Mouse (Mus musculus): ENCODE data around the gene Tnr. TPM values are rescaled to one million over a fixed set of nuclear protein-coding genes. Genes with fewer than 3 reads are reported as not detected.
"Not testable (repeated sequence)": the region's sequence is repeated elsewhere in the genome, so short reads cannot be mapped to it uniquely, and the experiment has no call there.

Tnr gene
- total RNA-seq, 2 experiments from 2014 or later = 1.3 to 2.6 TPM

DNA sequence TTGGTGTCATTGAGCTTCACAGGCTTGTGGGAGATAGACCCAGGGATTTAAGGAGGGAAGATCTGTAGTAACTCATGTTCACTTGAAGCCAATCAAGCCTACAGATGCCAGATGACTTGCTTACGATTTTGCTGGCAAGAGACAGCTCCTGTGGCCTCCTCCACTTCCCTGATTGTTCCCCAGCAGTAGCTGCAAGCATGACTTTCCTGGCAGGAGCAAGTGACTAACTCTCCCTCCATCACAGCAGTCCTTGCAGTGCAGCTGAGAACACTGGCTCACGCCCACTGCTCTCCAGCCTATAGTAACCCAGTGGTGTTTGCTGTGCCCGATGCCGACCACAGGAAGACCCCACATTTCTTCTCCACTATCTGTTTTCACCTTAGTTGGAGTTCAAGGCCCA is 356.3 kb downstream of the Tnr start:
- no peak for DNase-seq

DNA sequence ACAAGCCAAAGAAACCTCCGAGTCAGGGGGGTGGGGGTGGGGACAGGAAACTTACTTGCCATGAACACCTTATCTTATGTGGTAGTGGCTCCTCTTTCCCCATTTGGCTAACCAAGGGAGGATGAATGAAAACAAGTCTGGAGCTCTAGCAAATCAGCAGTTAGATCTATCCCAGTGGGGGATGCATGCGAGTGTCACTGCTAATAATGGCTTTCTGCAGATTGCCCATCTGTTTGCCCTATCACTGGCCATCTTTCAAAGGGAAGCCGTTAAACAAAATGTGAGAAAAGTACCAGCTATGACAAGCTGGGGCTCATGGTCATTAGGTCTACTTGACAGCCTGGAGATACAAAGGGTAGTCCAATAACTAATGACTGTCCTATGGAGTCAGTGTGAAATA is 361.9 kb downstream of the Tnr start:
- no peak for DNase-seq

DNA sequence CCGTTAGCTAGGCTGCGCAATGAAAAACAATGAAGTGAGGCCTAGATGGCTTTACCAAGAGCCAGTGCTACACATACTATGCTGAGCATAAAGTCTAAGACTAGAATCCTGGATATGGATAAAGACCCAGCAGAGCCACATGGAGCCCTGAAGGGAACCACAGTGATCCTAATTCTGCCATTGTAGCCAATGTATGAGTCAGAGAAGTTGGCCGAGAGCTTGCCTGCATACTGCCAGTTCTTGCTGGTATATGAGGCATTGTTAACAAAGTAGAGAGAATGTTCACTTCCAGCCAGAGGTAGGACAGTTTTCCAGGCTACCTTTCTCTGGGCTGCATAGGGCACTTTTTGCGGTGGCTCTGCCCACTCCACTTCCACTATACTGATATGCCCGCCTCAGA is 365.0 kb downstream of the Tnr start:
- no peak for DNase-seq

DNA sequence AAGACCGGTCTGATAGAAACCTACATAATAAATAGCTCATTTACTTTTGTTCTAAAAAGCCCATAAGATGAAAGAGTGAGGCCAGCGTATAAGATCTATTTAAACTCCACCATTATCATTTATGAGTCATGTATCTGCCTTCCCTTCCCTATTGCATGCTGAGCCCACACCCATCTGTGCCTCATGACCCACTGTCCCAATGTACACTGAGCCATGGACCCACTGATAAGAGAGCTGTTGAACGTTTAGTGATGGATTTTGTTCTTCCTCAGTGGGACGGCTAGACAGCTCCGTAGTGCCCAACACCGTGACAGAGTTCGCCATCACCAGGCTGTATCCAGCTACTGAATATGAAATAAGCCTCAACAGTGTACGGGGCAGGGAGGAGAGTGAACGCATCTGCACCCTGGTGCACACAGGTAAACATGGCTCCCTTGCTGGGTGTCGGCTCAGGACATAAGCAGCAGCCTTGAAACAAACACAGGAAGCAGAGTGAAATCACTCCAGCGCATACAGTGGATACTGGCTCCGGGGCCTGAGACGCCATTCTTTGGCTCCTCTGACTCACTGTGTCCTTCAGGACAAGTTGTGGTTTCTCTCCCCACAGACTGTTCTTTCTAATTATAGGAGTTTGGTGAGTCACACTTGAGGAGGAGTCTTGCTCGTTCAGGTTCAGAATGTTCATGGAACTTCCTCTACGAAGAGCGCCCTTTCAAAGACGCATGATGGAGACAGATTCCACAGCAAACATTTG is 365.6 kb downstream of the Tnr start:
- peak; percentile 31 for DNase-seq

DNA sequence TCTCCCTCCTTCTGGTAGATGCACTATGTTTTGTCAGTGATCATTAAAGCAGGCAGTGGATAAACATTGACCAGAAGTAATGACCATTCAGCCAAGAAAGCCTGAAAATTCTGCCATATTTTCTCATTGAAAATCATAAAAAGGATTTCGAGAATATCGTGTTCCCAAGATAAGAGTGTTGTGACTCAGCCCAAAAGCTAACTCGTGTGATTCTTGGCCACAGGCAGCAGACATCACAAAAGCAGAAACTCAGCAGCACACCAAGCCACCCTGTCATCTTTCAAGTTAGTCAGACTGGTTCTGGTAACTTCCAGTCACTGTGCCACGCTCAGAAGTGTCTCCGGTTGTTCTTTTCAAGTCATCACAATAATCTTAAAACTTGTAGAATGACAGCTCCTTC is 367.0 kb downstream of the Tnr start:
- DNase-seq = no peak

DNA sequence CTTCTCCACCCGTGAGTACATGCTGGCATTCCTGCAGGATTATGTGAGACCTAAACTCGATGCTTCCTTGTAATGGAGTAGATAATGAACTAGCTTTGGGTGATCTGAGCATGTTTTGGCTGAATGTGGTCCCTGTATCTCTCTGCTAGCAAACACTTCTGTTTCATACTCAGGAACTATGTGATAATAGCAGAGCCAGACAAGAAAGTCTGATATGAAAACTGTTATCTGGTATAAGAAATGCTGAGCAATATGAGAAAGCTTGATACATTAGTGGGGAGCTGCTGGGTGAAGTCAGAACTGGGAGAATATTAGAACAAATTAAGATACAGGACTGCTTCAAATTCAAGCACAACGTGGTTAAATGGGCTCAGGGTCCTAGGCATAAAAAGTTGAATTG is 371.5 kb downstream of the Tnr start:
- DNase-seq = no peak

DNA sequence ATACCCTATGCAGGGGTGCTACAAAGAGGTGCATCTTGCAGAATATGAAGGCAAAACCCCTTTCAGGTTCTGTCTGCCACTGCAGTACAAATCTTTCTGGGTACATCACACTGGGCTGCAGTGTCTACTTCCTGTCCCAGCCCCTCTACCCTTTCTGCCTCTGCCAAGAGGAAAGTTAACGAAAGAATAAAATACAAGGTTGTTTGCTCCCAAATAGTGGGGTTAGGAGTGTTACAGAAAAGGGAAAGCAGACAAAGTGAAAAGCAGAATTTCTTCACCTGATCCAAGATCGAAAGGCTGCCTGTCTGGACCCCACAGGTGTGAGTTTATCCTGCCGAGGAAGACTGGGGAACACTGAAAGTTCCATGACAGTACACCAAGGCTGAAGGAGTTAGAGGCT is 376.4 kb downstream of the Tnr start:
- no peak for DNase-seq

DNA sequence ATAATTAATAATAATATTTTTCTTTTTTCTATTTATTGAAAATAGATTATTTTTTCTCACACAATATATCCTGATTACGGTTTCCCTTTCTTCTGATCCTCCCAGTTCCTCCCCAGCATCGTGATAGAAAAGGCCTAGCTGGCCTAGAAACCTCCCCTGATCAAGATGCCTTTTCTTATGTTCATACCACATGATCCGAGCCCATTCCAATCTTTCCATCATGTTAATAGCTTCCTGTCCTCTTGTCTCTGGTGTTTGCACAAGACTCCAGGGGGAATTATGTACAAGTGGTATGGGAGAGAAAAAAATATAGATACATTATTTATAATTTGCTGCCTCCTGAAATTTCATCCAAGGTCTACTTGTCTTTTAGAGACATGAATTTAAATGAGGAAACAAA is 377.1 kb downstream of the Tnr start:
- no peak for DNase-seq

DNA sequence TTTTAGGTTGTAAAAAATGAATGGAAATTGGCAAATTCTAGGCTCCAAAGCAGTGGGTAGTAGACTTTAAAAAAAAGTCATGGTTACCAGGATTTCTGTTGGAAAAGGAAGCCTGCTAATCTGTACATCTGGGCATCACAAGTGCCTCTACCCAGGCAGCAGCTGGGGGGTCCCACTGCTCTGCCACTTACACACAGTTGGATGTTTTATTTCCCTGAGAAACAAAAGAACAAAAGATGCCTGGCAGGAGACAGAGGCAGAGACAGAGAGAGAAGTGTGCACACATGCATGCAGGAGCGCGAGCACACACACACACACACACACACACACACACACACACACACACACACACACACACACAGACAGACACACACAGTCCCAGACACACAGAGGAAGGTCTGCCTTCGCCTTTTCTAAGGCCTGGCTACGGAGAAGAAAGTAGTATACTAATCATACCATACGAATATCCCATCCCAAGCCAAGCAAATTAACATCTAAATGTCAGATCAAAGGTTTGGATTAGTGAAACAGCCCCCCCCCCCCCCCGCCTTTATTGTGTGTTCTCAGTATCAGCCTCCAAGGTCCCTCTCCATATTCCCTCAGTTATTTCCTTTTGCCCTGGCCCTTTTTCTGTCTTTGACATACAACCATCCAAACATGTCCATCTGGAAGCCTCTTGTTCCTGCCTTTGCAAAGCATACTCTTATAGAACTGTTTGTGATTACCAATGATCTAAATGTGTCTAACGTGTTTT is 378.0 kb downstream of the Tnr start:
- no peak for DNase-seq

DNA sequence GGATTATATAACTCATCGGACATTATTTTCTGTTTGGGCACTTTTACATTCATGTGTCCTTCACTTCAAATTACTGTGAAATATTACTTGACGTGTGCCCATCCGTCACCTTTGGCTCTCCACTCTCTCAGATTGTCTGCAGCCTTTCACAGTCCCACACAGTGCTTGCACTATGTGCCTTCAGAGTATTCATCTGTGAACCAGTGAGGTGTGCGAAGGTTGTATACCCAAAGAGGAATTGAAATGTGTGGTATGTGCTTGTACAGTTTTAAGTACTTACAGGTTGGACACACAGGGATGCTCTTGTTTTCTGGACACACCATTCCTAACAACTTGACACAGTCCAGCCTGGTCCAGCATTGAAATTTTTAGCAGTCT is 378.5 kb downstream of the Tnr start:
- no peak for DNase-seq

DNA sequence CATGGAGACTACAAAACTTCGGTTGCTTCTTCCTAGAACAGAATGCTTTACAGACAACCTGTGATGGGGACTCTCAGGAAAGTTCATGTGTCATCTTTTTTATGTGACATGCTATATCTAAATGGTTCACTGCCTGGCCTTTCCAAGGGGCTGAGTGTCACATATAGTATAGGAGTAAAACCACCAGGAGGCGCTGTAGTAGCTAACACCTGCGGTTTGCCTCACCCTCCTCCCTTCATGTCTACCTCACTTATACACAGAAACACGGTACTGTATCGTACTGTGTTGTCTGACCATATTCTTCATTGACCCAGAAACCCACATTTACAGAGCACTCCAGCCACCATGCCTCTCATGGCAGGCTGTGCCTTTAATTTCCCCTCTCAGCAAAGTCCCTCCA is 387.4 kb downstream of the Tnr start:
- peak; percentile 76 for DNase-seq

DNA sequence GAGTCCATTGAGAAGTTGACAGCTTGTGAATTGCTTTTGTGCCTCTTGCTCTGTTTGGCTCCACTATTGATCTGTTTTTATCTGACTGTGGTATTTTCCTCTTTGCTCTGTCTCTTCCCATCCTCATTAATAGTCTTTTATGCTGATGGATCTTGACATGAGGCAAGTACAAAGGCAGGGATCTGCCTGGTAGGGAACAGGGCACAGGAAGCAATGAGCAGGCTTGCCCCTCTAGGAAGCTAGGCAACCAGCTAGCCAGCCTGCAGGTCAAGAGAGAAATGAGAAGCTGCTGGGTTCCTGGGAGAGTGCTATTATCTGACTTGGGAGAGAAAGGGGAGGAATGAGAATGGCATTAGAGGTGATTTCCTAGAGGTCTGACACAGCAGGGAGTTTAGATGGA is 391.2 kb downstream of the Tnr start:
- no peak for DNase-seq

DNA sequence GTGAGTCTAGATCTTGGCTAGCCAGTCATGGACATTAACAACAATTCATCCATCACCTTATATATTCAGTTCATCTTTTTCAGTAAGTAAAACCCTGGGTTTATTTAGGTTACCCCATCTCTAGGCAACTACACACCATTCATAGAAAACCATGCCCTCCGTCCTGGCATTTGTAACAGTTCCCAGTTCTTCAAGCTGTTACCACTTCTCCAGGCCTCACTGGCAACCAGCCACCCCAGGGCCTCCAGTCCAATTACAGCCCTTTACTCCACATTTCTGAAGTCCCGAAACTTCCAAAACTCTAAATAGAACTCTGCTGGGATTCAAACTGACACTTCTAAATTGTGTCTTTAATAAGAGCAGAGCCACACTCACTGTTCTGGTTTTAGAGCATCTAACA is 397.0 kb downstream of the Tnr start:
- DNase-seq = peak; percentile 54

DNA sequence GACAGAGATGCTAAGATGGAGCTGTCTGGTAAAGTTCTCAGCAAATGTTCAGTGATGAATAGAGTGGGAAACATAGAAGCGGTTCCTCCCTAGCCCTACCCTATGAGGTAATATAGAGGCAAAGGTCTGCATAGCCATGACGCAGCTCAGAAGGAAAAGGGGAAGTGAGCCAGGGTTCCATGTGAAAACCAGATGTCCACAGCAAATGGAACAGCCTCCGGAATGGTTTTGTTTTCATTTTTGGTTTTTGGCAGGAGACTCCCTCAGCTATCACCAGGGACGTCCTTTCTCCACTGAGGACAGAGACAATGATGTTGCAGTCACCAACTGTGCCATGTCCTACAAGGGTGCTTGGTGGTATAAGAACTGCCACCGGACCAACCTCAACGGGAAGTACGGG is 399.4 kb downstream of the Tnr start:
- no peak for DNase-seq

DNA sequence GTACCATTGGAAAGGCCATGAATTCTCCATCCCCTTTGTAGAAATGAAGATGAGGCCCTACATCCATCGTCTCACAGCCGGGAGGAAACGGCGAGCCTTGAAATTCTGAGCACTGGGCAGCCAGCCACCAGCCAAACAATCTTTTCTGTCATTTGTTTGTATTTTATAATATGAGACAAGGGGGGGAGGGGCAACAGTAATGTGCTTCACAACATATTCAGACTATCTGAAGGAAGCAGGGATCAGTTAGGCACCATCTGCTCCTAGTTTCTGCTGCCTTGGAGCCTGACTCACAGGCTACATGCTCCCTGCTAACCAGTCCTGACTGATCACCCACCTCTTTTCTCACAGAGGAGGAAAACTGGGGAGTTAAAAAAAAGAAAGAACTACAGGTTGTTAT is 400.5 kb downstream of the Tnr start:
- peak; percentile 20 for DNase-seq

DNA sequence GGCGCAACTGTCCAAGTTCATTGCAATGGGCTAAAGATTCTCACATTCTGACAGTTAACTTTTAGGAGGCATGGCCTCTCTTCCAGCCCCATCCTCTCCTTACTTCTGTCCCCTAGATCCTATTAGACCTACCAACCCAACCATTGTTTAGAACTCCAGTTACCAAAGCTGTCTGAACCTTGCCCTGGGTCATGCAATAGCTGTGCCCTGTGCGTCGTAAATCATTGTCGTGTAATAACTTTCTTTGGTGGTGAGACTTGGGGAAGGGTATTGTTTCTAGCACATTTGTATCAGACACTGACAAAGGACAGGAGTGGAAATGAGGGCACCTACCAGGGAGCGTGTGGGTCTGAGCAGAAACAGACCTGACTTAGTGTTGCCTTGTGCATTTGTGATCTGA is 401.1 kb downstream of the Tnr start:
- DNase-seq = no peak

DNA sequence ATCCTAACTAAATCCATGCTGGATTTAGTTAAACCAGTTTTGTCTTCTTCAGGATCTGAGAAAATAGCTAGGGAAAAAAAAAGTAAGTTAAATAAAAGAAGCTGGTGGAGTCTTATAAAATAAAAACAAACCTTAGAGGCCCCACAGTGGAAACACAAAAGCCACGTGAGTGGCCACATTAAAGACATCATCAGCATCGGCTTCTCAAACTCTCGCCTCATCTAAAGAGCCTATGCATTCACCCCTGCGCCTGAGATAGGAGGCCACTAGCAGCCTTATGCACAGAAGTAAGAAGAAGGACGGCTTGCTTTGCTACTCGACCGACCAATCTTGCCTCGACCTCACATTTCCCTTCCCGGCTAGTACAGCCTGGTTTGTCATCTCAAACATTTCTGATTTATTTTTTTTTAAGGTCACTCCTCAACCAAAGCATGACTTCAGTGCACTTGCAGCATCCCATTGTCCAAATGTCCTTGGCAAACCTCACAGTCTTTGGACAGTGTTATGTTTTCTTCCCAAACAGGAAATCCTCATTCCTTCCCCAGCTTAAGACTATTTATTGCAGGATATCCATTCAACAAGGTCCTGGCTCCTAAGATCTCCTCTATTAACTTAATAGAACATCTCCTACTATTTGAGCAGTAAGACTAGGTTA is 405.2 kb downstream of the Tnr start:
- DNase-seq = peak; percentile 26

DNA sequence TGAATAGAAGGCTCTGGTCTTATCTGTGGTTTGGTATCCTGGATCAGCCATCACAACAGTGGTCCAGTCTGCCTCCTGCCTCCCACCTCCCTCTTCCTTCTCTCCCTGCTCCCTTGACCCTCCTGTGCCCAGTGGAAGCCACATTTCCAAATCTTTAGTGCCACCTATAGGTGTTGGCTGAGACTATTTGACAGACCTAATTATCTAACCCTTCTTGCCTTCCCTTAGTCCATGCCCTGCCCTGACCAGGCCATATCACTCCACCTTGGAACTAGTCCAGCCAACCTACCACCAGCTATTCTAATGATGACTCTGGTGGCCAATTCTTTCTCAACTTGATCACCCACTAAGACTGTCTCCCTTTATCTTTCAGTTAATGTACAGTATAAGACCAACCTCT is 408.5 kb downstream of the Tnr start:
- DNase-seq = no peak

DNA sequence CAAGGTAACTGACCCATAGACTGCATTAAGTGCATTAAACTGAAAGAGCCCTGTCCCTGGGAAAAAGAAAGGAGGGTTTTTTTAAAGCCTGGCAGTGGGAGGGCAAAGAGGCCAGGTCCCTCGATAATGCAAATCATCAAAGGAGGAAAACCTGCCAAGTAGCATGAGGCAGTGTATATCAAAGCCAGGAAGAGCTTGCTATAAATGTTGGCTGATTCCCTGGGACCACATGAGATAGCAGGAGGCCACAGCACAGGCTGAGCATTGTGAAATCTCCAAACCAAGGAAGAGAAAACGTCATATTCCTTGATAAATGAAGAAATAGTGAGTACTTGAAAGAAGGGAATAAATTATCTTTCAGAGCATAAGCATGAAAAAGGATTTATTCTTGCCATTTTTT is 409.0 kb downstream of the Tnr start:
- DNase-seq = no peak

DNA sequence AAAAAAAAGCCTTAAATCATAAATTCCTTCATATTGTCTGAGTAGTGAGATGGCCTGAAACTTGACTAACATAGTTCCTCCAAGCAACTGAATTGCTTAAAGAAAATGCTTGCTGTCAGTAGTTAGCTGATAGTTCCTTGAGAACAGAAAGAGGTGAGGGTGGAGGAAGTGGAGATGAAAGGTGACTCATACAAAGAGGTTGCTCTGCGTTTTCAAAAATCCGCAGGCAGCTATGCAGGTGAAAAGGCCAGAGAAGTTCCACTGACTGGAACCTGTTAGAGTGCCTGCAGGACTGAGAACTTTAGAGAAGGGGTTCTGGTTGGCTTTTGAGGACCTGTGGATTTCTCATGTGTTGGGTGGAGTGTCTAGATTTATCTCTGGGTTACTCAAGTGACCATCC is 414.9 kb downstream of the Tnr start:
- no peak for DNase-seq

DNA sequence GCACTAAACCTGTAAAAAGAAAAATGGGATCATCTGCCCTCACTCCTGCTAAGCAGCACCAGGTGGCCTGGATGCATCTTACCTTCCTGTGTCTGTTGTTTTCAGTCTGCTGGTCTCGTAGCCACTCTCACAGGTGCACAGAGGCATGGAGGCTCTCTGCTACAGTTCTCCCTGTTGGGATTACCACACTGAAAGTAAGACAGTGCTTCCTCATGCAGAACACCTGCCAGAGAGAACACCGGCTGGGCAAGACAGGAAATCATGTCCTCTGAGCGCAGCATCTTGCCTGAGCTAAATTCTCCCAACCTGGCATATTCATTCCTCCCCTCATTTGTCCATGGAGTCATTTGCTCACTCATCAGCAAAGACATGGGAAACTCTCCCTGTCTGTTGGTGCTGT is 415.8 kb downstream of the Tnr start:
- no peak for DNase-seq

DNA sequence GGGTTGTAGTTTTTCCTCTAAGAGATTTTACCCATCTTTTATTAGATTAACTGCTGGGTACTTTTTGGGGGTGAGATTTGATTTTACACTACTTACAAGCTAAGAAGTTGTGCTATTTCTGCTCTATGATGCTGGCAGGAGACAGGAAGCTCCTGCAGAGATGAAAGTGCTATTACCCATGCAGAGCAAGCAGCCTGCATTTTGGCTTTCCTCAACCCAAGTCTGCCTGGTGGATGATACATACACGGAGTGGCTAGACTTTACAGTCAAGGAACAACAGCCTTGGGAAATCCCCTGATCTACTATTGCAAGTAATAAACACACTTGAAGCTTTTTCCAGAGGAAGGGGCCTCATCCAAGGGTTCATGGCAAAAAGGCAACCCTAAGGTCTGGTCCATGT is 430.0 kb downstream of the Tnr start:
- no peak for DNase-seq

DNA sequence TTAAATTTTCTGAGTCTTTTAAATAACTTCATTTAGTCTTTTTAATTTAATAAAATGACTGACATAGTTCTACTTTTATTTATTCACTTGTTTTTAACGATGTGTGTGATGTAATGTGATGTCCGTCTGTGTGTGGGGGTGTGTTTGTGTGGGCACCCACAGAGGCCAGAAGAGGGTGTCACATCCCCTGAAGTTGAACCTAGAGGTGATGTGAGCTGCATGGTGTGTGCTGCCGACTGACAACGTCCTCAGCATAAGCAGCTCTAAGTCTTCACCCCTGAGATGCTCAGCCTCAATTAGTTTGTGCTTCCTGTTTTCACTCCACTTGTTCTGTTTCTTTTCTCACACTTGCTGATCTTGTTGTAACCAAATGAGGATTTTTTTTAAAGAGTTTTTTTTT is 439.8 kb downstream of the Tnr start:
- DNase-seq = no peak

DNA sequence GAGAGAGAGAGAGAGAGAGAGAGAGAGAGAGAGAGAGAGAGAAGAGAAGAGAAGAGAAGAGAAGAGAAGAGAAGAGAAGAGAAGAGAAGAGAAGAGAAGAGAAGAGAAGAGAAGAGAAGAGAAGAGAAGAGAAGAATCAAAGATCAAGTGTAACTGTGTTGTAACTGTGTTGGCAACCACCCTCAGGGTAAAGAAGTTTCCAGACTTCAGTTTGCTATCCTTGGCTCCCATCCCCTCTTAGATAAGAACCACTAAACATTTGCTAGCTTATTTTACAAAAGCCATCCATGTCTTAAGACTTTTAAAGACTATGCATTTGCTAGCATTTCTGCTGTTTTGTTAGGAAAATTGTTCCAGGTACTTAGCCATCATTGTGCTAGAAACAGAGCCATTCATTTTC is 442.7 kb downstream of the Tnr start:
- not testable (repeated sequence) for DNase-seq
